In the genomic region with DNA sequence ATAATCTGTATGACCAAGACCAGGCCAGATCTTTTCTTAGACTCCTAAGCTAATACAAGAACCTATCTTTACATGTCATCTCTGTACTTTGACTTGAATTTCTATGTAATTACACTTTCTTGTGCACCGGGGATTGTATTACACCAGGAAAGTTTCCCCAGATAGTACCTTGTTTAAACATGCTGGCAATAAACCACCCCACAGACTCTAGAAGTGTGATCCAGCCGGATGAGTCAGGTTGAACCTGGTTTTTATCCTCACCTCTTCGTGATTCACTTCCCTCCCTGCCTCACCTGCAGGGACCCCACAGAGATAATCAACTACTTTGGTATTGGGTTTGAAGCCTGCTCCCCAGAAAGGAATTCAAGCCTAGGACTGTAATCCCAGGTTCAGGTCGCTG, we compare ENCODE assay signal across 30 mouse cellular contexts. TPM values are rescaled to one million over a fixed set of nuclear protein-coding genes. Genes with fewer than 3 reads are reported as not detected.
DNase-seq lines count a peak whose midpoint lies in the region; ATAC-seq and TF ChIP-seq lines count a peak whose summit lies in the region.
"Had no signal": no experiment of that assay in that cellular context is flagged by ENCODE, and none has a peak within 500 bp of the region (broad histone marks: within the 10 kb centered on the region; RNA-seq: fewer than 3 reads in every experiment).

No protein-coding gene starts in this region.

- H3K27ac ChIP-seq in intestine, embryonic 14.5 days (ENCODE audit: low read depth), result no peak overlapping the region; the same call in 1 of the 2 replicates
- H3K27ac ChIP-seq in intestine, embryonic 15.5 days, result peak overlapping the region; percentile 33; the same call in 1 of the 2 replicates
- no peak overlapping the region for H3K27ac ChIP-seq in intestine, postnatal 0 days (ENCODE audit: low read depth, low read length)
- H3K27ac ChIP-seq: embryonic facial prominence, embryonic 12.5 days; embryonic facial prominence, embryonic 15.5 days; forebrain, embryonic 10.5 days; forebrain, embryonic 12.5 days had no signal

- no peak overlapping the region for H3K4me2 ChIP-seq in intestine, embryonic 14.5 days (ENCODE audit: low read length)
- H3K4me2 ChIP-seq in intestine, embryonic 15.5 days (replicated peaks), result no peak overlapping the region
- H3K4me2 ChIP-seq in intestine, postnatal 0 days (replicated peaks; ENCODE audit: low read depth), result no peak overlapping the region
- H3K4me2 ChIP-seq: embryonic facial prominence, embryonic 12.5 days; embryonic facial prominence, embryonic 15.5 days; forebrain, embryonic 12.5 days had no signal

- WGBS in intestine, embryonic 14.5 days, result 36% methylated on average over 4 of the region's 4 CpGs
- 43% methylated on average over 4 of the region's 4 CpGs for WGBS in intestine, embryonic 15.5 days
- 28% methylated on average over 4 of the region's 4 CpGs for WGBS in intestine, postnatal 0 days

- no peaks in the 10 kb centered on the region for H3K27me3 ChIP-seq in intestine, embryonic 14.5 days (replicated peaks; ENCODE audit: control insufficient read depth, insufficient read depth, low read length)
- no peaks in the 10 kb centered on the region for H3K27me3 ChIP-seq in intestine, embryonic 15.5 days (replicated peaks)
- H3K27me3 ChIP-seq in intestine, postnatal 0 days (replicated peaks; ENCODE audit: control insufficient read depth, insufficient read depth, low read length), result no peaks in the 10 kb centered on the region
- H3K27me3 ChIP-seq: embryonic facial prominence, embryonic 12.5 days; embryonic facial prominence, embryonic 15.5 days had no signal

- no peak for TF ChIP-seq CTCF in intestine, postnatal 0 days (IDR thresholded peaks at IDR 0.05; ENCODE audit: low read depth)

- DNase-seq in heart, adult 11 months, result peak; percentile 27
- no peak for DNase-seq in heart, postnatal 25 days (ENCODE audit: low spot score)
- DNase-seq in intestine, embryonic 14.5 days (ENCODE audit: low spot score), result no peak
- no peak for DNase-seq in right cerebral cortex, adult 2 months (ENCODE audit: low spot score in 2 of 2)
- no peak for DNase-seq in gastrocnemius, postnatal 25 days
- DNase-seq: adrenal gland, adult 2 months; adrenal gland, postnatal 10 days; adrenal gland, postnatal 25 days; cerebellum, adult 11 months; cerebellum, adult 18-20 months; cerebellum, adult 8-10 months; cerebellum, adult 9-11 months; cerebellum, postnatal 14 days; cerebellum, postnatal 36 days; embryo, embryonic 11 days had no signal

- no peak overlapping the region for H3K4me3 ChIP-seq in intestine, embryonic 14.5 days (ENCODE audit: low read depth, low read length)
- no peak overlapping the region for H3K4me3 ChIP-seq in intestine, embryonic 15.5 days (replicated peaks)
- H3K4me3 ChIP-seq in intestine, postnatal 0 days (ENCODE audit: low read depth, low read length), result no peak overlapping the region
- H3K4me3 ChIP-seq: embryonic facial prominence, embryonic 12.5 days; embryonic facial prominence, embryonic 15.5 days; erythroblast, embryonic 14.5 days; forebrain, embryonic 10.5 days; forebrain, embryonic 12.5 days had no signal

- no peak overlapping the region for H3K9ac ChIP-seq in intestine, embryonic 14.5 days (ENCODE audit: low read length)
- H3K9ac ChIP-seq in intestine, embryonic 15.5 days, result no peak overlapping the region
- no peak overlapping the region for H3K9ac ChIP-seq in intestine, postnatal 0 days (ENCODE audit: low read depth, low read length)
- H3K9ac ChIP-seq: embryonic facial prominence, embryonic 12.5 days; embryonic facial prominence, embryonic 15.5 days; forebrain, embryonic 12.5 days had no signal

- H3K4me1 ChIP-seq in intestine, embryonic 14.5 days (replicated peaks; ENCODE audit: control insufficient read depth, insufficient read depth, low read length), result peaks cover 3% of the 10 kb centered on the region; the same call in 1 of the 2 replicates
- H3K4me1 ChIP-seq in intestine, embryonic 15.5 days (replicated peaks), result peaks cover 13% of the 10 kb centered on the region; the same call in 1 of the 2 replicates
- H3K4me1 ChIP-seq in intestine, postnatal 0 days (replicated peaks; ENCODE audit: control insufficient read depth, insufficient read depth, low read length), result peaks cover 5% of the 10 kb centered on the region; the same call in 1 of the 2 replicates
- H3K4me1 ChIP-seq: embryonic facial prominence, embryonic 15.5 days; forebrain, embryonic 12.5 days had no signal

- intact Hi-C loops in heart, postnatal 25 days (cut with DNase I), result no loop called here

- no peaks in the 10 kb centered on the region for H3K9me3 ChIP-seq in intestine, embryonic 14.5 days (ENCODE audit: control insufficient read depth, low read length)
- H3K9me3 ChIP-seq in intestine, embryonic 15.5 days, result no peaks in the 10 kb centered on the region
- H3K9me3 ChIP-seq in intestine, postnatal 0 days (ENCODE audit: control insufficient read depth), result no peaks in the 10 kb centered on the region
- H3K9me3 ChIP-seq: embryonic facial prominence, embryonic 12.5 days; embryonic facial prominence, embryonic 15.5 days; forebrain, embryonic 10.5 days; forebrain, embryonic 12.5 days had no signal

- ATAC-seq in intestine, embryonic 14.5 days (replicated peaks; ENCODE audit: low FRiP score, low TSS enrichment, low read depth), result peak; percentile 71
- ATAC-seq in intestine, embryonic 15.5 days, result peak; percentile 87
- peak; percentile 82 for ATAC-seq in intestine, postnatal 0 days
- no peak for ATAC-seq in megakaryocyte-erythroid progenitor cell, adult 5-6 weeks (replicated peaks; ENCODE audit: low FRiP score, low TSS enrichment, poor library complexity, severe bottlenecking)
- ATAC-seq: forebrain, embryonic 14.5 days; forebrain, embryonic 16.5 days had no signal

- no peaks in the 10 kb centered on the region for H3K36me3 ChIP-seq in intestine, embryonic 14.5 days (ENCODE audit: control insufficient read depth, insufficient read depth, low read length)
- no peaks in the 10 kb centered on the region for H3K36me3 ChIP-seq in intestine, embryonic 15.5 days
- no peaks in the 10 kb centered on the region for H3K36me3 ChIP-seq in intestine, postnatal 0 days (ENCODE audit: control insufficient read depth, insufficient read depth)
- H3K36me3 ChIP-seq: embryonic facial prominence, embryonic 12.5 days; embryonic facial prominence, embryonic 15.5 days; forebrain, embryonic 10.5 days; forebrain, embryonic 12.5 days had no signal

RNA-seq across cellular contexts. Expression of a gene that starts 29.2 kb away (rescaled TPM):
- not detected for total RNA-seq in heart, postnatal 25 days (2021)
- not detected in 2 replicates for polyA plus RNA-seq in intestine, embryonic 14.5 days (2014; fragmentation: Nextera tagmentation; extraction: Ambion mirVana)
- not detected in 2 replicates for polyA plus RNA-seq in intestine, embryonic 15.5 days (2015; fragmentation: Nextera tagmentation; extraction: Ambion mirVana)
- polyA plus RNA-seq in intestine, postnatal 0 days (2015; fragmentation: Nextera tagmentation; extraction: Ambion mirVana), result not detected in 2 replicates
- total RNA-seq in gastrocnemius, postnatal 25 days (2021), result not detected
- total RNA-seq in megakaryocyte-erythroid progenitor cell, adult 5-6 weeks (2014; fragmentation: Nextera tagmentation), result not detected in 2 replicates
- total RNA-seq in megakaryocyte-erythroid progenitor cell, adult 5-6 weeks (2017), result 0.11 and 0.42 TPM in 2 replicates
- total RNA-seq: adrenal gland, adult 2 months; adrenal gland, postnatal 10 days; adrenal gland, postnatal 25 days; adrenal gland, postnatal 4 days; ES-E14; MEL had no signal
- polyA plus RNA-seq: adrenal gland, adult 2 months; brain, embryonic 14.5 days; C2C12; embryonic facial prominence, embryonic 12.5 days; embryonic facial prominence, embryonic 15.5 days; erythroblast, embryonic 14.5 days; forebrain, embryonic 10.5 days; forebrain, embryonic 12.5 days; forebrain, embryonic 14.5 days; forebrain, embryonic 16.5 days had no signal

RNA-seq across cellular contexts. Expression of a gene that starts 37.8 kb away (rescaled TPM):
- under 1 TPM; 0.83 to 0.89 TPM for total RNA-seq in heart, postnatal 25 days (2021)
- 10.7 and 12.5 TPM in 2 replicates for polyA plus RNA-seq in intestine, embryonic 14.5 days (2014; fragmentation: Nextera tagmentation; extraction: Ambion mirVana)
- 7.2 and 10.5 TPM in 2 replicates for polyA plus RNA-seq in intestine, embryonic 15.5 days (2015; fragmentation: Nextera tagmentation; extraction: Ambion mirVana)
- 6.9 and 7.3 TPM in 2 replicates for polyA plus RNA-seq in intestine, postnatal 0 days (2015; fragmentation: Nextera tagmentation; extraction: Ambion mirVana)
- total RNA-seq in gastrocnemius, postnatal 25 days (2021), result under 1 TPM in 1 of 2 experiments, not detected in 1; 0.43 TPM
- not detected in 2 replicates for total RNA-seq in megakaryocyte-erythroid progenitor cell, adult 5-6 weeks (2014; fragmentation: Nextera tagmentation)
- 0.34 TPM in 1 of 2 replicates, not detected in the other for total RNA-seq in megakaryocyte-erythroid progenitor cell, adult 5-6 weeks (2017)
